Mouse (Mus musculus): ENCODE results near the gene BC052040.

Gene BC052040

GRCm38 (mm10) chr2:115774153-115774908 is 192.8 kb downstream of the BC052040 start:
- no peak for DNase-seq

- DNase-seq = no peak
Measured at GRCm38 (mm10) chr2:115775488-115776217, 194.1 kb downstream of the BC052040 start.

GRCm38 (mm10) chr2:115776924-115777860 is 195.7 kb downstream of the BC052040 start:
- DNase-seq = no peak

GRCm38 (mm10) chr2:115780546-115781011 is 199.1 kb downstream of the BC052040 start:
- DNase-seq = no peak

GRCm38 (mm10) chr2:115785687-115786086 is 204.2 kb downstream of the BC052040 start:
- no peak for DNase-seq

GRCm38 (mm10) chr2:115798839-115799238 is 217.3 kb downstream of the BC052040 start:
- no peak for DNase-seq

GRCm38 (mm10) chr2:115808376-115808775 is 226.9 kb downstream of the BC052040 start:
- no peak for DNase-seq

- peak; percentile 22 for DNase-seq
Measured at GRCm38 (mm10) chr2:115813316-115813715, 231.8 kb downstream of the BC052040 start.

- DNase-seq = no peak
Measured at GRCm38 (mm10) chr2:115813721-115814120, 232.2 kb downstream of the BC052040 start.

GRCm38 (mm10) chr2:115817959-115818358 is 236.4 kb downstream of the BC052040 start:
- no peak for DNase-seq

GRCm38 (mm10) chr2:115822361-115822760 is 240.8 kb downstream of the BC052040 start:
- peak; percentile 2 for DNase-seq
